Mouse (Mus musculus): ENCODE measurements around the gene Mon1b. TPM values are rescaled to one million over a fixed set of nuclear protein-coding genes. Genes with fewer than 3 reads are reported as not detected.

Mon1b gene
- polyA plus RNA-seq, 1 experiment from 2014 or later: 2.3 TPM

DNA sequence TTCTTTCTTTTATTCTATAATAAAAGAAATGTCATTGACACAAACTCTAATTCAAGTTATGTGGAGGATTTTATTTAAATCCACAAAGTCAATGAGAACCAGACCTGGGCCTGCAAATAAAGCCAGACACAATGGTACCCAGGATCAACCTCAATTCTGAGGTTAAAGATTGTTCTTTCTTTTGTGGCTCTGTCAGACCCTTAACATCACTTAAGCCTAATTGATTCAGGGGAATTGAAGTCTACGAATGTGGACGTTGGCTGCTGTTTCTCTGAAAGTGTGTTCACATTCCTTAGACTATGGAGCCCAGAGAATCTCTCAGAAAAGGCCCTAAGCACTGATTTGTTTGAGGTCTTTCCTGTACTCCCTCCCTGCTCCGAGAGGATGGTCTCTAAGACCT is 37.9 kb downstream of the Mon1b start:
- H3K4me1 ChIP-seq (replicated peaks): no peaks in the 10 kb centered on the region

GRCm38 (mm10) chr8:113674611-113675010 is 39.2 kb downstream of the Mon1b start:
- Histone ChIP-seq H3K27me3 (no peaks in the 10 kb centered on the region), H3K9me3 (replicated peaks) (no peaks in the 10 kb centered on the region), H3K4me3 (replicated peaks) (no peak overlapping the region), H3K4me1 (replicated peaks) (no peaks in the 10 kb centered on the region), H3K4me2 (no peak overlapping the region), H3K36me3 (replicated peaks) (no peaks in the 10 kb centered on the region), H3K9ac (no peak overlapping the region), H3K27ac (replicated peaks) (no peak overlapping the region)
- 50% methylated on average over 3 of the region's 3 CpGs for WGBS (ENCODE audit: insufficient replicate concordance)
- no peak for ATAC-seq (ENCODE audit: insufficient read depth)

More for the DNA sequence above, 37.9 kb downstream of the Mon1b start:
- Histone ChIP-seq H3K4me2 (no peak overlapping the region), H3K4me3 (replicated peaks) (no peak overlapping the region), H3K36me3 (replicated peaks) (no peaks in the 10 kb centered on the region), H3K27me3 (no peaks in the 10 kb centered on the region), H3K9ac (no peak overlapping the region), H3K27ac (replicated peaks) (no peak overlapping the region), H3K9me3 (replicated peaks) (no peaks in the 10 kb centered on the region)
- ATAC-seq (ENCODE audit: insufficient read depth): no peak
- 58% methylated on average over 3 of the region's 3 CpGs for WGBS (ENCODE audit: insufficient replicate concordance)

DNA sequence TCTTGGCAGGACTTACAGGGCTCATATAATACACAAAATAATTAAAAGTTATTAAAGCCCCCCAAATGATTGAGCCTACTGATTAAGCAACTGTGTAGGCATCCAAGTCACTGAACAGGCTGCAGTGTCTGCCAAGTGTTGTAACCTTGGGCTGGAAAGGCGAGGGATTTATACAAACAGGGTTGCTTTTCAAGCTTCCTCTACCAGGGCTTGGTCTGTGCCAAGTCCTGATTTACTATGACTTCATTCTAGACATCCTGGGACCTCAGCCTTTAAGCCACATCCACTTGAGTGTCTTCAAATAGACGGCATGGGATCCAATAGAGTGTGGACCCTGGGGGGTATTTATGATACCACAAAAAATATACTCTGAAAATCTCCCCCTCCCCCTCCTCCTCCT is 39.9 kb downstream of the Mon1b start:
- WGBS (ENCODE audit: insufficient replicate concordance): 45% methylated on average over 2 of the region's 2 CpGs
- no peak overlapping the region for H3K4me3 ChIP-seq (replicated peaks)
- no peaks in the 10 kb centered on the region for H3K36me3 ChIP-seq (replicated peaks)
- no peak overlapping the region for H3K4me2 ChIP-seq
- no peak overlapping the region for H3K9ac ChIP-seq
- no peaks in the 10 kb centered on the region for H3K9me3 ChIP-seq (replicated peaks)
- no peak overlapping the region for H3K27ac ChIP-seq (replicated peaks)
- no peaks in the 10 kb centered on the region for H3K27me3 ChIP-seq
- H3K4me1 ChIP-seq (replicated peaks): no peaks in the 10 kb centered on the region
- ATAC-seq (ENCODE audit: insufficient read depth): no peak

- no peak overlapping the region for H3K4me2 ChIP-seq
- no peak overlapping the region for H3K27ac ChIP-seq (replicated peaks)
- no peaks in the 10 kb centered on the region for H3K4me1 ChIP-seq (replicated peaks)
- H3K27me3 ChIP-seq: no peaks in the 10 kb centered on the region
- no peaks in the 10 kb centered on the region for H3K36me3 ChIP-seq (replicated peaks)
- 64% methylated on average over 1 of the region's 1 CpGs for WGBS (ENCODE audit: insufficient replicate concordance)
- H3K9me3 ChIP-seq (replicated peaks): no peaks in the 10 kb centered on the region
- H3K4me3 ChIP-seq (replicated peaks): no peak overlapping the region
- H3K9ac ChIP-seq: no peak overlapping the region
- ATAC-seq (ENCODE audit: insufficient read depth): no peak
Observed at GRCm38 (mm10) chr8:113676811-113677210, 41.4 kb downstream of the Mon1b start.

DNA sequence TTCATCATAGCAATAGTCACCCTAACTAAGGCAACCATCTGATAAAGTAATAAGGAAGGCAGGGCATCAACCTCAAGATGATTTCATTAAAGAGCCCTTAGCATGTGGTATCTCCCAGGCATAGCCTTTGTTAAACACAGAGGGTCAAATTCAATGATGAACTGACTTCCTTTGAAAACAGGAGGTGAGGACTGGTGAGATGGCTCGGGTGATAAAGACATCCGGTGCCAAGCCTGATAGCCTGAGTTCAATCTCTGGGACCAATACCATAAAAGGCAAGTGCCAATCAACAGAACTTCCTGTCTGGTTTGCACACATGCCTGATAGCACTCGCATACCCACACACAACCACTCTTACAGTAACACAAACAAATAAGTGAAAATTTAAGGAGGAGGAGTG is 44.0 kb downstream of the Mon1b start:
- no peaks in the 10 kb centered on the region for H3K4me1 ChIP-seq (replicated peaks)
- no peaks in the 10 kb centered on the region for H3K36me3 ChIP-seq (replicated peaks)
- H3K4me3 ChIP-seq (replicated peaks): no peak overlapping the region
- H3K27me3 ChIP-seq: no peaks in the 10 kb centered on the region
- WGBS (ENCODE audit: insufficient replicate concordance): 17% methylated on average over 3 of the region's 3 CpGs
- H3K9ac ChIP-seq: no peak overlapping the region
- no peaks in the 10 kb centered on the region for H3K9me3 ChIP-seq (replicated peaks)
- ATAC-seq (ENCODE audit: insufficient read depth): no peak
- no peak overlapping the region for H3K27ac ChIP-seq (replicated peaks)
- H3K4me2 ChIP-seq: no peak overlapping the region

GRCm38 (mm10) chr8:113687889-113688542 is 52.6 kb downstream of the Mon1b start:
- Histone ChIP-seq H3K9ac (no peak overlapping the region), H3K9me3 (replicated peaks) (no peaks in the 10 kb centered on the region), H3K36me3 (replicated peaks) (no peaks in the 10 kb centered on the region), H3K4me1 (replicated peaks) (no peaks in the 10 kb centered on the region), H3K4me2 (no peak overlapping the region), H3K27ac (replicated peaks) (no peak overlapping the region), H3K27me3 (no peaks in the 10 kb centered on the region), H3K4me3 (replicated peaks) (no peak overlapping the region)
- WGBS (ENCODE audit: insufficient replicate concordance): 61% methylated on average over 17 of the region's 17 CpGs
- no peak for ATAC-seq (ENCODE audit: insufficient read depth)

- H3K9ac ChIP-seq: no peak overlapping the region
- H3K27me3 ChIP-seq: no peaks in the 10 kb centered on the region
- ATAC-seq (ENCODE audit: insufficient read depth): no peak
- no peaks in the 10 kb centered on the region for H3K9me3 ChIP-seq (replicated peaks)
- H3K4me2 ChIP-seq: no peak overlapping the region
- H3K4me3 ChIP-seq (replicated peaks): no peak overlapping the region
- WGBS (ENCODE audit: insufficient replicate concordance): 48% methylated on average over 8 of the region's 8 CpGs
- H3K36me3 ChIP-seq (replicated peaks): no peaks in the 10 kb centered on the region
- H3K4me1 ChIP-seq (replicated peaks): no peaks in the 10 kb centered on the region
- no peak overlapping the region for H3K27ac ChIP-seq (replicated peaks)
Observed at GRCm38 (mm10) chr8:113688543-113688915, 53.1 kb downstream of the Mon1b start.

DNA sequence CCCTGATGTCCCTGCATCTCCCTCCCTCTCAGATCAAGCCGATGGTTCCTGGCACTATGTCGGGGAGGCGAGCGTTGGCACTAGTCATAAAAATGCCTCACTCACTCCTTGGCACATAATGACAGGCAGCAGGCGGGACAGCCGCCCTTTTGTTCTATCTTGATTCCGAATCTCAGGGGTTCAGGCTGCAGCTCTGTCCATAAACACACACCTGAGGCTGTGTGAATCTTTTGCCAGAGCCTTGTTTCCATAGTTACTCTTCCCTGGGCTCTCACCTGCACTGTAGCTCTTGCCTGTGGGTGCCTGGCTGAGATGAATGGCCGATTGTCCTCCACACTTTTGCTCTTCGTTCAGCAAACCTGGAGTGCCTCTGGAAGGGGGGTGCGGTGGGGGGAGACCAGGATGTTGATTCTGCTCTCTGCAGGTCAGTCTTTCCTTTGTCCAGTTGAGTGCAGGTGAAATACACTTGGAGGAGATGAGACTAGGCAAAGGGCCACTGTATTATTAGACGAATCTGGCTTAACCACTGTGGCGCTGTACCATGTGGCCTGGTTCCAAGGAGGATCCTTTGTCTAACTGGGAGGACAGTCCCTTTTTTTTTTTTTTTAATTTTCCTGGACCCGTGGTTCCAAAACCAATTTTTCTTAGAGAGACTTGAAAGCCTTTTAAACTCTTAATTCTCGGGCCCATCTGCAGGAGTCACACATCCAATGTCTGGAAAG is 56.4 kb downstream of the Mon1b start:
- 61% methylated on average over 14 of the region's 14 CpGs for WGBS (ENCODE audit: insufficient replicate concordance)
- Histone ChIP-seq H3K9ac (no peak overlapping the region), H3K4me3 (replicated peaks) (no peak overlapping the region), H3K9me3 (replicated peaks) (no peaks in the 10 kb centered on the region), H3K4me2 (no peak overlapping the region), H3K27ac (replicated peaks) (no peak overlapping the region), H3K27me3 (no peaks in the 10 kb centered on the region), H3K4me1 (replicated peaks) (no peaks in the 10 kb centered on the region), H3K36me3 (replicated peaks) (no peaks in the 10 kb centered on the region)
- ATAC-seq (ENCODE audit: insufficient read depth): no peak

Other genes starting within 250 kb of the Mon1b start
- not detected in 2 replicates for gene Syce1l, start 7.6 kb downstream of the Mon1b start, polyA plus RNA-seq (2015; fragmentation: Nextera tagmentation; extraction: Ambion mirVana)
- gene Adamts18, start 213.2 kb downstream of the Mon1b start, polyA plus RNA-seq (2015; fragmentation: Nextera tagmentation; extraction: Ambion mirVana): 0.02 and 0.18 TPM in 2 replicates